In genomic region chr8:13386366-13386765, GRCm38 (mm10) we compare ENCODE assay signal across 37 mouse cellular contexts. TPM values are rescaled to one million over a fixed set of nuclear protein-coding genes. Genes with fewer than 3 reads are reported as not detected.
"Had no signal": no experiment of that assay in that cellular context is flagged by ENCODE, and none has a peak within 500 bp of the region (broad histone marks: within the 10 kb centered on the region; RNA-seq: fewer than 3 reads in every experiment).

No protein-coding gene starts in this region.

- H3K4me1 ChIP-seq: heart, embryonic 10.5 days; heart, embryonic 13.5 days; heart, embryonic 15.5 days; hindbrain, embryonic 10.5 days; hindbrain, embryonic 12.5 days; hindbrain, embryonic 13.5 days; hindbrain, embryonic 15.5 days; intestine, embryonic 15.5 days had no signal

- H3K4me3 ChIP-seq: heart, adult 2 months; heart, embryonic 10.5 days; heart, embryonic 12.5 days; heart, embryonic 13.5 days; heart, embryonic 15.5 days; hindbrain, embryonic 10.5 days; hindbrain, embryonic 12.5 days; hindbrain, embryonic 13.5 days; hindbrain, embryonic 15.5 days; intestine, embryonic 15.5 days; layer of hippocampus, adult 2 months; left cerebral cortex, adult 2 months had no signal

- H3K9ac ChIP-seq: heart, embryonic 12.5 days; heart, embryonic 13.5 days; heart, embryonic 15.5 days; hindbrain, embryonic 12.5 days; hindbrain, embryonic 13.5 days; hindbrain, embryonic 14.5 days; hindbrain, embryonic 15.5 days; intestine, embryonic 15.5 days had no signal

- DNase-seq: heart, adult 18-20 months; heart, adult 2 months; heart, postnatal 10 days; heart, postnatal 14 days; heart, postnatal 36 days; heart, postnatal 4 days; kidney, adult 11 months; kidney, adult 2 months; kidney, adult 8-10 months; kidney, adult 9 months; kidney, postnatal 25 days; layer of hippocampus, adult 9-11 months; layer of hippocampus, postnatal 36 days had no signal

- H3K4me2 ChIP-seq: heart, embryonic 11.5 days; heart, embryonic 12.5 days; heart, embryonic 13.5 days; heart, embryonic 15.5 days; hindbrain, embryonic 12.5 days; hindbrain, embryonic 13.5 days; hindbrain, embryonic 14.5 days; hindbrain, embryonic 15.5 days; intestine, embryonic 15.5 days had no signal

- H3K9me3 ChIP-seq: heart, embryonic 10.5 days; heart, embryonic 12.5 days; heart, embryonic 13.5 days; heart, embryonic 15.5 days; hindbrain, embryonic 10.5 days; hindbrain, embryonic 12.5 days; hindbrain, embryonic 13.5 days; hindbrain, embryonic 15.5 days; intestine, embryonic 15.5 days had no signal

- H3K27me3 ChIP-seq: heart, embryonic 12.5 days; heart, embryonic 13.5 days; heart, embryonic 15.5 days; hindbrain, embryonic 12.5 days; hindbrain, embryonic 13.5 days; hindbrain, embryonic 15.5 days; intestine, embryonic 15.5 days had no signal

- ATAC-seq: hindbrain, embryonic 16.5 days; hindbrain, postnatal 0 days; inflammation-experienced regulatory T-cells, adult 6 months; intestine, embryonic 15.5 days; intestine, embryonic 16.5 days; intestine, postnatal 0 days had no signal

- H3K27ac ChIP-seq: heart, adult 2 months; heart, embryonic 10.5 days; heart, embryonic 13.5 days; heart, embryonic 15.5 days; hindbrain, embryonic 10.5 days; hindbrain, embryonic 12.5 days; hindbrain, embryonic 13.5 days; hindbrain, embryonic 14.5 days; hindbrain, embryonic 15.5 days; hindbrain, postnatal 0 days; intestine, embryonic 15.5 days; layer of hippocampus, adult 2 months; left cerebral cortex, adult 2 months had no signal

- H3K36me3 ChIP-seq: heart, embryonic 10.5 days; heart, embryonic 12.5 days; heart, embryonic 13.5 days; heart, embryonic 15.5 days; hindbrain, embryonic 15.5 days; intestine, embryonic 15.5 days had no signal

RNA-seq across cellular contexts. Expression of gene Atp4b, which starts 10.3 kb away (rescaled TPM):
- polyA plus RNA-seq: heart, embryonic 10.5 days; heart, embryonic 11.5 days; heart, embryonic 12.5 days; heart, embryonic 14.5 days; heart, embryonic 15.5 days; heart, embryonic 16.5 days; hindbrain, embryonic 11.5 days; hindbrain, embryonic 12.5 days; hindbrain, embryonic 13.5 days; hindbrain, embryonic 14.5 days; hindbrain, embryonic 15.5 days; hindbrain, embryonic 16.5 days; hindbrain, postnatal 0 days; inflammation-experienced regulatory T-cells, adult 6 months; intestine, embryonic 14.5 days; intestine, embryonic 15.5 days; intestine, embryonic 16.5 days; intestine, postnatal 0 days had no signal

RNA-seq across cellular contexts. Expression of gene Grk1, which starts 18.5 kb away (rescaled TPM):
- polyA plus RNA-seq: heart, adult 2 months; heart, embryonic 12.5 days; heart, embryonic 13.5 days; heart, embryonic 14.5 days; heart, embryonic 15.5 days; heart, postnatal 0 days; hindbrain, embryonic 10.5 days; hindbrain, embryonic 11.5 days; hindbrain, embryonic 12.5 days; hindbrain, embryonic 13.5 days; hindbrain, embryonic 14.5 days; hindbrain, embryonic 15.5 days; hindbrain, embryonic 16.5 days; hindbrain, postnatal 0 days; inflammation-experienced regulatory T-cells, adult 6 months; intestine, embryonic 14.5 days; intestine, embryonic 15.5 days; intestine, embryonic 16.5 days; intestine, postnatal 0 days; large intestine, adult 2 months had no signal

RNA-seq across cellular contexts. Expression of gene Tmem255b, which starts 48.6 kb away (rescaled TPM):
- polyA plus RNA-seq: hindbrain, embryonic 11.5 days; inflammation-experienced regulatory T-cells, adult 6 months had no signal
